Mouse (Mus musculus): ENCODE measurements around the gene Cdh5.

Cdh5 gene

DNA sequence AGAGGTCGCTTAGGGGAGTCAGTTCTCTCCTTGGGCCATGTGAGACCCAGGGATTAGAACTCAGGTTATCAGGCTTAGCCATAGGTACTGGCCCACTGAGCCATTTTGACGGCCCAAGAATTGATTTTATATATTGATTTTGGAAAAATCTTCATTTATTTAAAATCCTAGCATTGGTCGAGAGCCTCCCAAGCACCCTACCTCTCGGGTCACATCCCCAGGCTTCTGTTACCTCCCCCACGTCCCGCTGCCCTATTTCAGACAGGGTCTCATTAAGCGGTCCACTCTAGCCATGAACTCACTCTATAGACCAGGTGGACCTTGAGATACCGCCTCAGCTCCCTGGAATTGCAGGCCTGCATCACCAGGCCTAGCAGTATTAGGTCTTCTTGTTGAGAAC lies 33.1 kb downstream of the Cdh5 start:
- DNase-seq (ENCODE audit: low read depth, low spot score), result no peak

- no peak for DNase-seq (ENCODE audit: low read depth, low spot score)
Measured at GRCm38 (mm10) chr8:104136277-104136676, 34.9 kb downstream of the Cdh5 start.

- no peak for DNase-seq (ENCODE audit: low read depth, low spot score)
Measured at GRCm38 (mm10) chr8:104137636-104138035, 36.2 kb downstream of the Cdh5 start.

DNA sequence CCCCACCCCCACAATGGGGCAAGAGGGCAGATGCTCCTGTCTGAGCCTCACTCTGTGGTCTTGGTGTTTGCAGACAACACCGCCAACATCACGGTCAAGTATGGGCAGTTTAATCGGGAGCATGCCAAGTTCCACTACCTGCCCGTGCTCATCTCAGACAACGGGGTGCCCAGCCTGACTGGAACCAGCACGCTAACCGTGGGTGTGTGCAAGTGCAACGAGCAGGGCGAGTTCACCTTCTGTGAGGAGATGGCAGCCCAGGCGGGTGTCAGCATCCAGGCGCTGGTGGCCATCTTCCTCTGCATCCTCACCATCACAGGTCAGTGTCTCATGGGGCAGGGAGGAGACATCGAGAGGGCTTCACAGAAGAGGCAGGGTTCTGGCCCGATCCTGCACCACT lies 39.2 kb downstream of the Cdh5 start:
- DNase-seq (ENCODE audit: low read depth, low spot score), result no peak

GRCm38 (mm10) chr8:104142415-104142814 lies 41.0 kb downstream of the Cdh5 start:
- DNase-seq (ENCODE audit: low read depth, low spot score), result no peak

DNA sequence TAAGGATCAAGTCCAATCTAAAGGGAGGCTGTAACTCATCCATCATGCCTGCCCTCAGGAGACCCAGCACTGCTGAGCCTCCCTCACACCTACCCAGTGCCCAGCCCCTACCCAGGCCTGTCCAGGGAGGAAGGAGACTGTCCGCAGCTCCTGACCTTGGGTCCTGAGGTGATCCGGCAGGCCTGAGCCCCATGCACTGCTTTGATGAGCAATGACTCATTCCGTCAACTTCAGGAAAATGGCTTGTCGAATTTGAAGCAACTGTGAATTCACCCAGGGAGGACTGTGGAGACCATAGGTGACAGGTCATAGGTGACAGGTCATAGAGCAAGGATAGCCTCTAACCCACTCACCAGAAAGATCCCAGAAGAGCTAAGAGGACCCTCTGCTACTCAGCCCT lies 42.0 kb downstream of the Cdh5 start:
- DNase-seq (ENCODE audit: low read depth, low spot score), result no peak

DNA sequence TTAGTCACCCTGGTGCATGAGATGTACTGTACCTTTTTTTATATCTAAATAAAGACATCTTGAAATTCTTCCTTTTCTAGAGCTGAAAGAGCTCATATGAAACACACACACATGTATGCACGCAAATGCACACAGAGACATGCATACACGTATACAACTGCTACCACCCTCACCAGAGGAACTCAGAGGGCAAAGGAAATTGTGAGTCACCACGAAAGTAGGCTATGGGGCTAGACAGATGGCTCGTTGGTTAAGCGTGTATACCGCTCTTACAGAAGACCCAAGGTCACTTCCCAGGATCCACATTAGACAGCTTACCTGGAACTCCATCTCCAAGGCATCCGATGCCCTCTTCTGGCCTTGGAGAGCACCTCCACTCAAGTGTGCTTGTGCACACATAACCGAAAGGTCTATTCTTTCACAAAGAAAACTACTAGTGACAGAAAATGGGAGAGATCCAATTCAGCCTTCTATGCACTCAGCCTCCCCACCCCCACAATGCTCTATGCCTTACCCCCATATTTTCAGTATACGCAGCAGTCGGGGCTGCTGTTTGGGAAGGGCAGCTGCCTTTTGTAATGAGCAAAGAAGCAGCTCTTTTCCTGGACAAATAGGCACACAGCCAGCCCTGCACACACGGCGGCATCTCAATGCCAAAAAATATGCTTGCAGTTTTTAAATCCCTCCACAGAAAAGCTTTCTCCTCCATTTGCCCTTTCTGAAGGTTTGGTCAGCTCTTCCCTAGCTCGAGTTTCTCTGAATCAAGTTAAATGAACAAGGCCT lies 43.2 kb downstream of the Cdh5 start:
- peak; percentile 30 for DNase-seq (ENCODE audit: low read depth, low spot score)

DNA sequence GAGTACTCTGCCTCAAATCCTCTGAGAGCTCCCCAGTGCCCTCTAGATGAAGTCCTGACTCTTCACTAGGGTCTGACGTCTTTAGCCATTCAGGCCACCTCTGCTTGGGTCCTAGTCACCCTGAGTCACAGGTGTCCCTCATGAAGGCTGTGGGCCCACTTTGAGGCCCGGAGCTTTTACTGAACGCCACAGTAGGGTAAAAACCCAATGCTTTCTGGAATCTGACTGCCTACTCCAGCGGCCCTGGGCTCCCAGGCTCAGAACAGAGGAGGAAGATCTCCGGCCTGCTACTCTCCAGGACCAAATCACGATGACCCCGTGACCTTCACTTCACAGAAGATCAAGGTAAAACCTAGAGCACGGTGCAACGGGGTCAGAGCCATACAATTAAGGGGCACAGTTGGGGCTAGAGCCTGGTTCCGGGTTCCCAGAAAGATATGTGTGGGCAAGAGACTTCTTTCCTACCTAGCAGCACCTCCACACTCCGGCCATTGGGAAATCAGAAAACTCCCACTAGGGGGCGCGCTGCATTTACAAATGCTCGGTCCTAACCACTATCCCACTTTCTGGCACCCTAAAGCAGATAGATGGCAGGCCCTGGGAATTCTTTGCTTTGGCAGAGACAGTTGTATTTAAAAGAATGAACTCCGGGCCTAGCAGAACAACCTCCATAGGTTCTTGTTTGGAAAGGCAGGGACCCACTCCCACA lies 44.7 kb downstream of the Cdh5 start:
- peak; percentile 87 for DNase-seq (ENCODE audit: low read depth, low spot score)

- no peak for DNase-seq (ENCODE audit: low read depth, low spot score)
Measured at GRCm38 (mm10) chr8:104146717-104147494, 45.5 kb downstream of the Cdh5 start.

- no peak for DNase-seq (ENCODE audit: low read depth, low spot score)
Measured at GRCm38 (mm10) chr8:104147947-104148346, 46.5 kb downstream of the Cdh5 start.

DNA sequence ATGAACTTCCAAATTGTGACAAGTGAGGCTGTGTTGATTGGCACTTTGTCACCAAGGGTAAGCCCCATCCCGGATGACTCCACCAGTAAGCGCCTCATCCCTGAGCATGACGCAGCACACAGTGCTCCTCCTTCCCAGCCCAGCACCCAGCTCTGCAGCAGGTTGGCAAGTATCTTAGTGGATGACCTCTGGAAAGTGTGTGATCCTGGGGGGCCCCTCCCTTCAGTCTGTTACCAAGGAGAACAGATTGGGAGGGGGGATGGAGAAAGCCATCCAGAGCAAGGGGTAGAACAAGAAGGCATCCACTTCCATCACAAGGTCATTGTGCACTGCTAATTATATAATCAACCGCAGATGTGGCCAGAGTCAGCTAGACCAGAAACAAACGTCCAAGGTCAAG lies 59.3 kb downstream of the Cdh5 start:
- no peak for DNase-seq (ENCODE audit: low read depth, low spot score)

GRCm38 (mm10) chr8:104169461-104169860 lies 68.0 kb downstream of the Cdh5 start:
- DNase-seq (ENCODE audit: low read depth, low spot score), result no peak

GRCm38 (mm10) chr8:104170118-104171049 lies 69.0 kb downstream of the Cdh5 start, which contains the start of gene Bean1:
Bean1 (plus strand) TSS chr8:104170442.
- peak; percentile 43 for DNase-seq (ENCODE audit: low read depth, low spot score)

- no peak for DNase-seq (ENCODE audit: low read depth, low spot score)
Measured at GRCm38 (mm10) chr8:104171050-104171620, 69.7 kb downstream of the Cdh5 start.

DNA sequence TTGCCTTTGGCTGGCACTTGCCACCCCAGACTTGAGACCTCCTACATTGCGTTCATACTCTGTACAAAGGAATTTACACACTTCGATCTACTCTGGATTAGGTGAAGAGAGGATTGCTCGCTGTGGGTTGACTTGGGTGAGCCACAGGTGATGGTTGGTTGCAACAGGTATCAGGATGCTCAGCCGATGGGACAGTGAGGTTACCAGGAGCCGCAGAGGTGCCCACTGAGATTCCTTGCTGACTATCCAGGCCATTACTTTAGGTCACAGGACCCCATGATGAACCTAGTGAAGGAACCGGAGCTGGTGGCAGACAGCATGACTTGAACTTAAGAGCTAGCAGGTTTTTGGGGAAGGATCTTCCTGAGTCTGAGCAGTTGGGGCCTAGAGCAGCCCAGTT lies 71.0 kb downstream of the Cdh5 start:
- DNase-seq (ENCODE audit: low read depth, low spot score), result no peak

DNA sequence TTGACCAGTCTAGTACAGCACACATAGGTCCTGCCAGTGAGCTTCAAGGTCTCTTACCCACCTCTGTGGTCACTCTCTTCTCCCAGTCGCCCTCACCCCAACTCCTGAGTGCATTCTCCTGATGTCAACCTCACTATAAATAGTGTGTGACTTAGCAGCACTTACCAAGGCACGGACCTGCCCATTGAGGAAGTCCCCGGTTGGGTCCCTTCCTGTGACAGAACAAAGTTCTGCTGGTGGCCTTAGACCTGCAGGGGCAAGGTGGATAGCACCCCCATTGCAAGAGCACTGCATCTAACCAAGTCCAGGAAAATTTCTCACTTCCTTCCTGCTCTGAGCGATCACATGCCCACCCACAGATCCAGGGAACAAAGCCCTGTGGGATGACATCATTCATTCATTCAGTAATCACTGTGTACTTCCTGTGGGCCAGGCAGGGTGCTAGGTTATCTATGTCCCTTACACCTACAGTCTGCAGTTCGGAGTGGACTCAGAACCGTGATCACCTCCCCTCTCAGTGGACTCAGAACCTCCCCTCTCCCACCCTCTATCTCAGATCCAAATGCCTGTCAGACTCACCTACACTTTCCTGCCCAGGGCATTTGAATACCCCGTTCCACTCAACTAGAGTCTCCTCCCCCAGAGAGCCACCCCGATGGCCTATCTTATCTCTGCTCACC lies 74.6 kb downstream of the Cdh5 start:
- DNase-seq (ENCODE audit: low read depth, low spot score), result no peak

DNA sequence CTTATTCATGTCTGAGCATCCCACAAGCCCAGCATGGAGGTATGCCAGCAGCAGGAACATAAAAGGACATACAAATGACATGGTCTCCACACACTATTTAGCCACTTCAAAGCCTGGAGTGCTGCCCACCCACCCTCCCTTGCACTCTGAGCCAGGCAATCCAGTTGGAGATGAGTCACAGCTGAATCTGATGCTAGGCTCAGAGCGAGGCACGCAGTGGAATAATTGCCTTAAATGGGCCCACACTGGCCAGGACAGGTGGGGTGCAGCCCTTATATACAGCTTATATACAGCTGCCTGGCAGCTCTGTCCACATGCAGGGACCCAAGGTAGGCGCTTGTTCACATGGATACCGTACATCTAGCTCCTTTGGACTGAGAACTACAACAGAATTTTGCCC lies 75.6 kb downstream of the Cdh5 start:
- peak; percentile 75 for DNase-seq (ENCODE audit: low read depth, low spot score)

- DNase-seq (ENCODE audit: low read depth, low spot score), result no peak
Measured at GRCm38 (mm10) chr8:104184905-104185304, 83.5 kb downstream of the Cdh5 start.

GRCm38 (mm10) chr8:104186827-104187226 lies 85.4 kb downstream of the Cdh5 start:
- DNase-seq (ENCODE audit: low read depth, low spot score), result peak; percentile 28

DNA sequence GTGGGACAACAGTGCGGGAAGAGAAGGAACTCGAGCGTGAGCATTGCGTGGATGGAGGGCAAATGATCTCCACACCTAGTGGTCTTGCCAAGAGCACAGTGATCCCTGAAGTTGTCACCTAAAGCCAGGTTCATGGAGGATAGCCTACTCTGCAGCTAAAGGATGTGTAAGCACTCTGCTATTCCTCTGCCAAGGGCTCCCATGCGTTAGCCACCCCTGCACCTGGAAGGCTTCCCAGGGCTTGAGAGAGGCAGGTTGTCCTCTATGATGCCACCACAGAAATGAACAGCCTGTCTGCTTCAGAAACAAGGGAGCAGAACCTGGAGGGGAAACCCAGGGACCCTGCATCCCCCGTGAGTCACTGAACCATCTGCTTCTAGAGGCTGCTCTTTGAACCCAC lies 86.2 kb downstream of the Cdh5 start:
- DNase-seq (ENCODE audit: low read depth, low spot score), result peak; percentile 55
